Mouse (Mus musculus): ENCODE measurements around the gene Dner.

GRCm38 (mm10) chr1:84479976-84480375 is 216.0 kb downstream of the Dner start:
- TF ChIP-seq GATA1 (IDR thresholded peaks at IDR 0.05; ENCODE audit: borderline replicate concordance, low read length) (no peak), FLI1 (IDR thresholded peaks at IDR 0.05; ENCODE audit: low read length) (no peak)

Measured in megakaryocyte, embryonic 14.5 days (primary cell).